Mouse (Mus musculus) intestine, embryonic 15.5 days (tissue): ENCODE measurements around the gene Lypd1. TPM values are rescaled to one million over a fixed set of nuclear protein-coding genes. Genes with fewer than 3 reads are reported as not detected.
A peak's percentile ranks its signal among the peaks of the same experiment; 100 is the strongest.

Source experiments
- ATAC-seq: fragments of 200-750 bp; cut with Nextera tagmentation; 2 replicates; pipeline ENCODE4 v1.8.0; 2017; ENCODE audit warnings: moderate TSS enrichment, moderate library complexity
- H3K27ac ChIP-seq: fragments of 300-500 bp; sonication (generic); 2 replicates; pipeline ENCODE4 v1.5.1; 2015; ENCODE audit warnings: mild to moderate bottlenecking, inconsistent platforms
- H3K27me3 ChIP-seq: fragments of 300-500 bp; sonication (generic); replicated peaks from 2 replicates; pipeline ENCODE4 v1.6.1; 2015; ENCODE audit warnings: inconsistent platforms
- H3K36me3 ChIP-seq: fragments of 300-500 bp; sonication (generic); 2 replicates; pipeline ENCODE4 v1.6.1; 2015; ENCODE audit warnings: inconsistent platforms
- H3K4me1 ChIP-seq: fragments of 300-500 bp; sonication (generic); replicated peaks from 2 replicates; pipeline ENCODE4 v1.6.1; 2015; ENCODE audit warnings: inconsistent platforms
- H3K4me2 ChIP-seq: fragments of 300-500 bp; sonication (generic); replicated peaks from 2 replicates; pipeline ENCODE4 v1.6.1; 2015; ENCODE audit warnings: mild to moderate bottlenecking, inconsistent platforms
- H3K4me3 ChIP-seq: fragments of 300-500 bp; sonication (generic); replicated peaks from 2 replicates; pipeline ENCODE4 v1.5.1; 2015; ENCODE audit warnings: inconsistent platforms
- H3K9ac ChIP-seq: fragments of 300-500 bp; sonication (generic); 2 replicates; pipeline ENCODE4 v1.6.1; 2015; ENCODE audit warnings: inconsistent platforms
- H3K9me3 ChIP-seq: fragments of 300-500 bp; sonication (generic); 2 replicates; pipeline ENCODE4 v1.6.1; 2016; ENCODE audit warnings: inconsistent platforms
- WGBS: fragments of 180-500 bp; shearing (Covaris S2); methylation state at CpG from one replicate; pipeline ENCODE4 v1.1.7; 2015; 5-methylcytosine and 5-hydroxymethylcytosine counted together
- polyA plus RNA-seq: library from polyadenylated mRNA; unstranded; fragments of >200 nt; fragmentation: Nextera tagmentation; extraction: Ambion mirVana; gene quantifications from 2 replicates; pipeline ENCODE4 v1.2.1, GENCODE M21; 2015

Lypd1 gene
- polyA plus RNA-seq, 1 experiment from 2014 or later, result 2.6 TPM

GRCm38 (mm10) chr1:125893158-125893557 lies 19.7 kb downstream of the Lypd1 start:
- WGBS, result 86% methylated on average over 9 of the region's 9 CpGs
- Histone ChIP-seq H3K27ac (no peak overlapping the region), H3K9me3 (no peaks in the 10 kb centered on the region), H3K27me3 (no peaks in the 10 kb centered on the region), H3K9ac (no peak overlapping the region), H3K36me3 (no peaks in the 10 kb centered on the region), H3K4me2 (no peak overlapping the region), H3K4me1 (no peaks in the 10 kb centered on the region), H3K4me3 (no peak overlapping the region)
- ATAC-seq, result no peak

DNA sequence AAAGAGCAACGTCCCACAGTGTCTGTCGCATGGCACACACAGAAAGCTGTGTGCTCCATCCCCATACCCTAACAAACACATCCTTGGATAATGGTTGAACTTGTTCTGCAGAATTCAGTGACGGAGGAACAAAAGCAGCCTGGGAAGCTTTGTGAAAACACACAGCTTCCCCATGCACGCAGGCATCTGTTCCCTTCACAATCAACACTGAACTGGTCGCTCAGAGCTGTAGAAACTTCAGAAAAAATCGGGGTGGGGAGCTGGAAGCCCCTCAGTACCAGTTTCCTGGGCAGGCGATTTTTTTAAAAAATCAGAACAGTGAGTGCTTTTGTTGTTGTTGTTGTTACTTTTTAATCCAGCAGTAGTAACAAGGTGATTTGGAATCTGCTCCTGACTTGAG lies 42.8 kb downstream of the Lypd1 start:
- 48% methylated on average over 7 of the region's 7 CpGs for WGBS
- no peak overlapping the region for H3K27ac ChIP-seq
- H3K4me1 ChIP-seq, result no peaks in the 10 kb centered on the region
- no peaks in the 10 kb centered on the region for H3K27me3 ChIP-seq
- no peak overlapping the region for H3K9ac ChIP-seq
- H3K4me2 ChIP-seq, result no peak overlapping the region
- ATAC-seq, result no peak
- no peaks in the 10 kb centered on the region for H3K9me3 ChIP-seq
- H3K36me3 ChIP-seq, result no peaks in the 10 kb centered on the region
- H3K4me3 ChIP-seq, result no peak overlapping the region

GRCm38 (mm10) chr1:125858631-125859030 lies 54.3 kb downstream of the Lypd1 start:
- Histone ChIP-seq H3K4me3 (no peak overlapping the region), H3K9ac (no peak overlapping the region), H3K36me3 (no peaks in the 10 kb centered on the region), H3K27ac (no peak overlapping the region), H3K4me2 (no peak overlapping the region), H3K4me1 (no peaks in the 10 kb centered on the region), H3K9me3 (no peaks in the 10 kb centered on the region), H3K27me3 (no peaks in the 10 kb centered on the region)
- WGBS, result 64% methylated on average over 5 of the region's 5 CpGs
- ATAC-seq, result no peak

GRCm38 (mm10) chr1:125854646-125855045 lies 58.3 kb downstream of the Lypd1 start:
- Histone ChIP-seq H3K4me3 (no peak overlapping the region), H3K27me3 (no peaks in the 10 kb centered on the region), H3K36me3 (no peaks in the 10 kb centered on the region), H3K4me1 (no peaks in the 10 kb centered on the region), H3K27ac (no peak overlapping the region), H3K9me3 (no peaks in the 10 kb centered on the region), H3K4me2 (no peak overlapping the region), H3K9ac (no peak overlapping the region)
- 20% methylated on average over 5 of the region's 5 CpGs for WGBS
- ATAC-seq, result no peak

DNA sequence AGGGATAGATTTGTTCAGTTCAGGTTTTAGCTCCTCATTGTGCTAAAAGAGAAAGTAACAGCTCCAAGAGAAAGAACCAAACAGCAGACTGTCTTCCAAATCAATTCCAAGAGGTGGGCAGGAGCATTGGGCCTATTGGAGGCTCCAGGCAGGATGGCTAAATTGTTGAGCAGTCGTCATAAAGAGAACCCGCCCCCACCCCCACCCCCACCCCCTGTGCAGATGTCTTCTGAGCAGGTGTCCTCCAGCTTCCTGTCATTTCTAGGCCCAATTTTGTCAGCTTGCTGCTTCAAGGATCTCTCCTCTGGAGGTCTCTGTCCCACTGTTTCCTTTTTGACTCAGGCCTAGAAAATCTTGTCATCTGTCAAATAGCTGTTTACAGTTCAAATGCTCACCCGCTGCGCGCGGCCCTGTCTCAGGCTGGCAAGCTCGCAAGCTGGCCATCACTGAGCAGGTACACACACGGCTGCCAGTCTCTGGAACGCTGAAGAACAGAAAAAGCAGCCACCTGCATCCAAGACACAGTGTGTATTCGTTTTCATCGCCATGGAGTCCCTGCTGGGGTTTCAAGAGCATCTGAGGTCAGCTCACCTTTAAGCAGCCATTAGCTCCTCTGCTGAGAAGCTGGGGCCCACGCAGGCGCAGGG lies 73.0 kb downstream of the Lypd1 start:
- Histone ChIP-seq H3K4me3 (no peak overlapping the region), H3K4me1 (no peaks in the 10 kb centered on the region), H3K9ac (no peak overlapping the region), H3K4me2 (no peak overlapping the region), H3K9me3 (no peaks in the 10 kb centered on the region), H3K36me3 (no peaks in the 10 kb centered on the region), H3K27ac (no peak overlapping the region), H3K27me3 (no peaks in the 10 kb centered on the region)
- WGBS, result 58% methylated on average over 13 of the region's 13 CpGs
- ATAC-seq, result no peak

DNA sequence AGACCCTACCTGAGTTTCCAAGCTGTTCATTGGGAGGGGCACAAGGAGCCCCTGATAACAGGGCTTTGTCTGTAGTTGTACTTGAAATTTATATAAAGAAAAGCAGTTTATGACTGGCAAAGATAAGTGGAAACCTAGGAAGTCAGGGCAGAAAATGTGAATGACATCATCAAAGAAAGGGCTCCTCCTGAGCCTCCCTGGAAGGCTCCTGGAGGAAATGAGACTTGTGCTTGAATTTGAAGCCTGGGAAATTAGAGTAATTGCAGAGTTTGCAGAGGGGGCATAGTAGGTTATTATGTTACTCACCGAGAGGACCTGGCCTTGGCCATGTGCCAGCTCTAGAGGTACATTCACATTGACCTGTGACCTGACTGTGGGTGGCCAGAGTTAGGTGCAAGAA lies 75.4 kb downstream of the Lypd1 start:
- H3K4me1 ChIP-seq, result no peaks in the 10 kb centered on the region
- no peaks in the 10 kb centered on the region for H3K36me3 ChIP-seq
- no peak overlapping the region for H3K4me3 ChIP-seq
- H3K9ac ChIP-seq, result no peak overlapping the region
- no peak overlapping the region for H3K27ac ChIP-seq
- H3K27me3 ChIP-seq, result no peaks in the 10 kb centered on the region
- H3K9me3 ChIP-seq, result no peaks in the 10 kb centered on the region
- no peak overlapping the region for H3K4me2 ChIP-seq
- WGBS, result 17% methylated on average over 1 of the region's 1 CpGs
- peak; percentile 65 for ATAC-seq

DNA sequence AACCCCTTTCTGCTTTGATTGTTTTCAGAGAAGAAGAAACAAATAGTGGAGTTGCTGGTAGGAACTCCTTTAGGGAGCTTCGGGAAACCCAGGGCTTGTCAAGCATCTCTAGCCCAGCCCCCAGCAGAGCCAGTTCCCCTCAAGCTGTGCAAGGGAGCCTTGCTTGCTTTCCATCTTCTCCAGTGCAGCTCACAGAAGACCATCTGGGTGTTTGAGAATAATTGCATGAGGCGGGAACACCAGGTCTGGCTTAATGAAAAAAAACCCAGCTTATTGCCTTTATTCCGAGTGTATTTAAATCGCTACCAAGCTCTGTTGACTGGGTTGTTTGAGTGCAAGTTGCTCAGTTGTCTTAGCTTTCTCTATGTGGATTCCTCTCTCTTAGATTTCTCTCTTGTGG lies 89.3 kb downstream of the Lypd1 start:
- H3K4me3 ChIP-seq, result no peak overlapping the region
- H3K36me3 ChIP-seq, result no peaks in the 10 kb centered on the region
- H3K4me1 ChIP-seq, result no peaks in the 10 kb centered on the region
- WGBS, result 85% methylated on average over 4 of the region's 4 CpGs
- H3K27me3 ChIP-seq, result no peaks in the 10 kb centered on the region
- no peak for ATAC-seq
- no peak overlapping the region for H3K9ac ChIP-seq
- H3K27ac ChIP-seq, result no peak overlapping the region
- no peaks in the 10 kb centered on the region for H3K9me3 ChIP-seq
- no peak overlapping the region for H3K4me2 ChIP-seq

- no peaks in the 10 kb centered on the region for H3K9me3 ChIP-seq
- no peak overlapping the region for H3K9ac ChIP-seq
- 89% methylated on average over 7 of the region's 7 CpGs for WGBS
- H3K27me3 ChIP-seq, result no peaks in the 10 kb centered on the region
- H3K36me3 ChIP-seq, result no peaks in the 10 kb centered on the region
- no peak overlapping the region for H3K27ac ChIP-seq
- H3K4me2 ChIP-seq, result no peak overlapping the region
- no peaks in the 10 kb centered on the region for H3K4me1 ChIP-seq
- no peak for ATAC-seq
- H3K4me3 ChIP-seq, result no peak overlapping the region
Observed at GRCm38 (mm10) chr1:125821101-125821500, 91.8 kb downstream of the Lypd1 start.

Other genes with a start within 250 kb of the Lypd1 start
- 6.3 and 7.2 TPM in 2 replicates for gene Gpr39, start 236.1 kb downstream of the Lypd1 start, polyA plus RNA-seq